Mouse (Mus musculus) heart, embryonic 11.5 days (tissue): Measurements from ENCODE around the gene Dupd1. TPM values are rescaled to one million over a fixed set of nuclear protein-coding genes. Genes with fewer than 3 reads are reported as not detected.

ENCODE experiments used
- ATAC-seq: fragments of 200-750 bp; cut with Nextera tagmentation; replicated peaks from 2 replicates; pipeline ENCODE4 v1.8.0; 2017; ENCODE audit warnings: moderate library complexity; ENCODE audit not compliant: insufficient number of reproducible peaks, low FRiP score, low TSS enrichment
- H3K27ac ChIP-seq: fragments of 300-500 bp; sonication (generic); 2 replicates; pipeline ENCODE4 v1.5.1; 2014; ENCODE audit warnings: mild to moderate bottlenecking, low read depth, low read length
- H3K27me3 ChIP-seq: fragments of 300-500 bp; sonication (generic); 2 replicates; pipeline ENCODE4 v1.6.1; 2014; ENCODE audit warnings: mild to moderate bottlenecking, low read length, mixed read lengths; ENCODE audit not compliant: control insufficient read depth, insufficient read depth
- H3K36me3 ChIP-seq: fragments of 300-500 bp; sonication (generic); 2 replicates; pipeline ENCODE4 v1.6.1; 2014; ENCODE audit warnings: mild to moderate bottlenecking, low read length, moderate library complexity, mixed read lengths; ENCODE audit not compliant: control insufficient read depth, insufficient read depth
- H3K4me1 ChIP-seq: fragments of 300-500 bp; sonication (generic); 2 replicates; pipeline ENCODE4 v1.6.1; 2014; ENCODE audit warnings: low read length; ENCODE audit not compliant: control insufficient read depth, insufficient read depth
- H3K4me2 ChIP-seq: fragments of 300-500 bp; sonication (generic); 2 replicates; pipeline ENCODE4 v1.6.1; 2014; ENCODE audit warnings: mild to moderate bottlenecking, moderate library complexity
- H3K4me3 ChIP-seq: fragments of 300-500 bp; sonication (generic); 2 replicates; pipeline ENCODE4 v1.5.1; 2014; ENCODE audit warnings: low read depth, low read length
- H3K9ac ChIP-seq: fragments of 300-500 bp; sonication (generic); 2 replicates; pipeline ENCODE4 v1.6.1; 2014; ENCODE audit warnings: mild to moderate bottlenecking, low read depth, low read length, moderate library complexity
- H3K9me3 ChIP-seq: fragments of 300-500 bp; sonication (generic); replicated peaks from 2 replicates; pipeline ENCODE4 v1.6.1; 2016; ENCODE audit warnings: low read length; ENCODE audit not compliant: control insufficient read depth
- WGBS: fragments of 180-500 bp; shearing (Covaris S2); extraction: QIAGEN DNeasy Blood & Tissue Kit; methylation state at CpG from one replicate; pipeline ENCODE4 v1.1.7; 2014; ENCODE audit not compliant: insufficient replicate concordance; 5-methylcytosine and 5-hydroxymethylcytosine counted together
- polyA plus RNA-seq: library from polyadenylated mRNA; unstranded; fragments of >200 nt; fragmentation: Nextera tagmentation; extraction: Ambion mirVana; gene quantifications from 2 replicates; pipeline ENCODE4 v1.2.1, GENCODE M21; 2014

Dupd1 gene
- polyA plus RNA-seq, 1 experiment from 2014 or later: not detected

DNA sequence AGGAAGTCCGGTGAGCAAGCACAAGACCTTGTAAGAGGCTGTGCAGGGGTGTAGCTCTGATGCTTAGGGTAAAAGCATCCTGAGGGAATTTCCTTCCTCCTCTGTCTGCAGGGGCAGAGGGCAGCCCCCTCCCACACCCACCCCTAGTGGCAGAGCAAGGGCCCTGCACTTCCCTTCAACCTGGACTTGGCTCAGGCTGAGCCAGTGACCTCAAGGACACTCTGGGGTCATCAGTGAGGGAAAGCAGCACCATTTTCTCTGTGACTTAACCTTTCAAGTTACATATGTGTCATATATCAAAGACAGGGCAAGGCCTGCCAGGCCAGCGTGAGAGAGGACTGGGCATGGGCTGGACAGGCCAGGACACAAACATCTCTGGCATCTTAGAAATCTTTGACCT is 4.8 kb downstream of the Dupd1 start:
- Histone ChIP-seq H3K27me3 (no peaks in the 10 kb centered on the region; the same call in 1 of the 2 replicates), H3K4me2 (no peak overlapping the region), H3K4me1 (peaks cover 12% of the 10 kb centered on the region), H3K4me3 (no peak overlapping the region), H3K9me3 (no peaks in the 10 kb centered on the region), H3K36me3 (no peaks in the 10 kb centered on the region), H3K9ac (no peak overlapping the region), H3K27ac (no peak overlapping the region)
- ATAC-seq: no peak
- 48% methylated on average over 2 of the region's 2 CpGs for WGBS

DNA sequence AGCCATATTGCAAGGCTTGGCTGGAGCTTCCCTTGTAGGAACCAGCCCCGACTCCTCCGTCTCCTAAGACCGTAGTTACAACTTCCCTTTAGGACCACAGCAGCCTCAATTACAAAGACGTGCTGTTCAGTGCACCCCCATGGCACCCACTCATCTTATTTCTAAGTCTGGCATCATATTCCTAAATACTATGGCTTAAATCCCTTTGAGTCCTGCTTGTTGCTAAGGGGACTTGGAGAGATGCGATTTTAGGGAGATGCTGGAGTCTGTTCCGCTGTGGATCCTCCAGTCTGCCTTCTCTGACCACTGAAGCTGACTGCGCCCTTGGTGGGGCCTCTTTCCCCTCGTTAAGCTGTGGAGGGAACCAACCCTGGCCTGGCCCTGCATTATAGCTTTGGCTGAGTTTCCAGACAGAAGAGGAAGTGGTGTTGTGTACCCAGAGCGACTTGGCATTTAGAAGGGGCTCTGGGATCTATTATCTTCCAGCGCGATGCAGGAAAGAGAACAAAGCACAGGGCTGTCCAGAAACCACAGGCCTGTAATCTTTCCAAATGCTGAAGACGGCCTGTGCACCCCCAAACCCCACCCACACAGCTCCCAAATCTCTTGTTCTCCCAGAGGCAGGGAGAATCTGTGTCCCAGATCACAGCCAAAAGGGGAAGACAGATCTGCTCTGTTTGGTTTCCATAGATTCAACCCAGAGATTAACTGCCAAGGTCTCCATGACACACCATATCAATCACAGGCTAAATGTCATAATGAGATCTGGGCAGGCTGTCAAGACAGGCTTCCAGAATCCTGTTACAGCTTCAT is 7.4 kb downstream of the Dupd1 start:
- Histone ChIP-seq H3K9me3 (no peaks in the 10 kb centered on the region), H3K27me3 (no peaks in the 10 kb centered on the region), H3K4me1 (peaks cover 27% of the 10 kb centered on the region), H3K4me2 (no peak overlapping the region), H3K4me3 (no peak overlapping the region), H3K27ac (peak overlapping the region; percentile 66), H3K9ac (no peak overlapping the region), H3K36me3 (no peaks in the 10 kb centered on the region)
- 46% methylated on average over 12 of the region's 12 CpGs for WGBS
- peak; percentile 33; the same call in 1 of the 2 replicates for ATAC-seq

DNA sequence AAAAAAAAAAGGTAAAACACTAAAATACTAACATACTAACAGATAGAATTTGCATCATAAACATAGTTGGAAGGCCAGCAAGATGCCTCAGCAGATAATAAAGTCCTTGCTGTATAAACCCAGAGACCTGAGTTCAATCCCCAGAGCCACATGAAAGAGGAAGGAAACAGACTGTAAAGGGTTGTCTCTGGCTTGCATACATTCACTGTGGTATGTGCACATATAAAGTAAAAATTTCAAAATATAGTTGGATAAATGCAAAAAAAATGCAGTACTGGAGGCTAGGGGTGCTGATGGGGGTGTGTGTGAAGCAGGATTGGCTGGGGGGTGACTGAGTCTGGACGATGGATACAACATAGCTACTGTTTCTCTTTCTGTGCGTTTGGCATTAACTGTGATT is 8.9 kb downstream of the Dupd1 start:
- Histone ChIP-seq H3K9me3 (no peaks in the 10 kb centered on the region), H3K4me1 (peaks cover 27% of the 10 kb centered on the region), H3K27ac (no peak overlapping the region), H3K4me3 (no peak overlapping the region), H3K36me3 (no peaks in the 10 kb centered on the region), H3K9ac (no peak overlapping the region), H3K27me3 (no peaks in the 10 kb centered on the region), H3K4me2 (no peak overlapping the region)
- WGBS: 79% methylated on average over 2 of the region's 2 CpGs
- ATAC-seq: no peak

DNA sequence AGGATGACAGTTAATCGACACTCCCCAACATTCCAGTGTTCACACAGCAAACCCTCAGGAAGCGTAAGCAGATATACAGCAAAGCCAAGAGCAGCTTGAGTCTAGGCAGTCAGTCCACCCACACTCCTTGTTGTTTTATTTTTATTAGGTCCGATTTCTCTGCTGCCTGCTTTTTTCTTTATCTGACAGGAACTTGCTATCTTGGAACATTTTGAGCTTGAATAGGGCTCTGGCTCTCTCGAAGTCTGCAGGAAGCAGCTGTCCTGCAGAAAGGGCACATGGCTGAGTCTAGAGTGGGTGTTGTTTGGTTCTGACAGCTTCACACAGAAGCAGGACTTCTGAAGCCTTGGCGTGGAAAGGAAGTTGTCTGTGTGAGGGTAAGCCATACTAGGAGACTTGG is 11.1 kb downstream of the Dupd1 start:
- Histone ChIP-seq H3K27ac (peak overlapping the region; percentile 10; the same call in 1 of the 2 replicates), H3K9ac (no peak overlapping the region), H3K4me1 (peaks cover 23% of the 10 kb centered on the region), H3K9me3 (no peaks in the 10 kb centered on the region), H3K27me3 (no peaks in the 10 kb centered on the region), H3K4me3 (no peak overlapping the region), H3K36me3 (no peaks in the 10 kb centered on the region), H3K4me2 (peak overlapping the region; percentile 22; the same call in 1 of the 2 replicates)
- peak; percentile 54 for ATAC-seq
- WGBS: 25% methylated on average over 5 of the region's 5 CpGs

DNA sequence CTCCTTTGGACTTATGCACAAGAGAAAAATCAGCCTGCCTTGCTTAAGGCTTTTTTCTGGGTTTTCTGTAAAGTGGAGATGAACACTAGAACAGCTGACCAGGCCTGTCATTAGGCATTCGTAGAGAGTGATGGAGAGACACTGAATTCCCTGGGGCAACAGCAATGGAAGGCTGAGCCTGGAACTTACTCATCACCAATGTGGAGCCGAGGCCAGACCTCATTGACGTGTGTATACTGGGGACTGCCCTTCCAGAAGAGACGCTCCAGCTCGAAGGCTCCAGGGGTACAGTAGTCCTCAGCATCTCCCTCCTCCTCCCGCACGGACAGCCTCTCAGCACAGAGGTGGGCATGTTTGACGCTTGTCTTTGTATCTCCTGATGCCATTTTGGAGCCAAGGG is 11.7 kb downstream of the Dupd1 start:
- Histone ChIP-seq H3K4me3 (no peak overlapping the region), H3K27me3 (no peaks in the 10 kb centered on the region), H3K9ac (no peak overlapping the region), H3K4me2 (0 out of 2 replicates have a peak overlapping the region, but pooled peaks have one; percentile 22), H3K36me3 (no peaks in the 10 kb centered on the region), H3K27ac (no peak overlapping the region), H3K4me1 (peaks cover 23% of the 10 kb centered on the region), H3K9me3 (no peaks in the 10 kb centered on the region)
- 71% methylated on average over 8 of the region's 8 CpGs for WGBS
- 0 out of 2 replicates have a peak, but pooled peaks have one; percentile 18 for ATAC-seq

- H3K9me3 ChIP-seq: 0 out of 2 replicates have a peak, but pooled peaks cover 3% of the 10 kb centered on the region
- no peak for ATAC-seq
- WGBS: 70% methylated on average over 7 of the region's 7 CpGs
- no peaks in the 10 kb centered on the region for H3K27me3 ChIP-seq
- no peak overlapping the region for H3K4me3 ChIP-seq
- H3K4me2 ChIP-seq: no peak overlapping the region
- H3K36me3 ChIP-seq: no peaks in the 10 kb centered on the region
- no peak overlapping the region for H3K27ac ChIP-seq
- no peaks in the 10 kb centered on the region for H3K4me1 ChIP-seq
- no peak overlapping the region for H3K9ac ChIP-seq
Observed at GRCm38 (mm10) chr14:21696186-21696830, 18.1 kb downstream of the Dupd1 start.

DNA sequence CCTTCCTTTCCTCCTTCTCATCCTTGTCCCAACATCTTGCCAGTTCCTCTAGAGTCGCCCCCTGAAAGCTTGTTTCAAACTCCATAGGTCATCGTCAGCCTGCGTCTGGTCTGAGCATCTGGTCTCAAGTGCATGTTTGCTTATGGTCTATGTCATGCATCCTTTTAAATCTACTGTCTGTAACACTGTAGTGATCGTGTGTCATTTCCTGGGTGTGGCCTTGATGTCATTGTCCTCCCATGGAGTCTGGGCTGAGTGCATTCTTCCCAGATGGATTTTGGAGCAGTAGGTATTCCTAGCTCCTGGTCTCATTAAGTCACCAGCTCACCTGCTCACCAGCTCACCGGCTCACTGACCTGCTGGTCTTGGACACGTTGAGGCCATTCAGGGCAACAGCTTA is 19.4 kb downstream of the Dupd1 start:
- 0 out of 2 replicates have a peak, but pooled peaks cover 3% of the 10 kb centered on the region for H3K9me3 ChIP-seq
- no peak overlapping the region for H3K9ac ChIP-seq
- H3K4me1 ChIP-seq: no peaks in the 10 kb centered on the region
- no peak overlapping the region for H3K4me3 ChIP-seq
- no peak overlapping the region for H3K27ac ChIP-seq
- no peak overlapping the region for H3K4me2 ChIP-seq
- no peaks in the 10 kb centered on the region for H3K27me3 ChIP-seq
- no peaks in the 10 kb centered on the region for H3K36me3 ChIP-seq
- WGBS: 63% methylated on average over 6 of the region's 6 CpGs
- ATAC-seq: no peak

- Histone ChIP-seq H3K4me3 (no peak overlapping the region), H3K4me2 (no peak overlapping the region), H3K36me3 (no peaks in the 10 kb centered on the region), H3K9me3 (0 out of 2 replicates have a peak, but pooled peaks cover 3% of the 10 kb centered on the region), H3K27ac (no peak overlapping the region), H3K27me3 (peaks cover 5% of the 10 kb centered on the region; the same call in 1 of the 2 replicates), H3K9ac (no peak overlapping the region), H3K4me1 (peaks cover 8% of the 10 kb centered on the region; the same call in 1 of the 2 replicates)
- ATAC-seq: no peak
- WGBS: 84% methylated on average over 3 of the region's 3 CpGs
Observed at GRCm38 (mm10) chr14:21691070-21691469, 23.3 kb downstream of the Dupd1 start.
